Mouse (Mus musculus) cerebellum, adult 9-11 months (tissue): ENCODE results near the gene Plaur.
"Not testable (repeated sequence)": the region's sequence is repeated elsewhere in the genome, so short reads cannot be mapped to it uniquely, and the experiment has no call there.

Source experiments
- DNase-seq: peaks from one replicate; pipeline ENCODE4 v3.0.0; 2022

Plaur gene

DNA sequence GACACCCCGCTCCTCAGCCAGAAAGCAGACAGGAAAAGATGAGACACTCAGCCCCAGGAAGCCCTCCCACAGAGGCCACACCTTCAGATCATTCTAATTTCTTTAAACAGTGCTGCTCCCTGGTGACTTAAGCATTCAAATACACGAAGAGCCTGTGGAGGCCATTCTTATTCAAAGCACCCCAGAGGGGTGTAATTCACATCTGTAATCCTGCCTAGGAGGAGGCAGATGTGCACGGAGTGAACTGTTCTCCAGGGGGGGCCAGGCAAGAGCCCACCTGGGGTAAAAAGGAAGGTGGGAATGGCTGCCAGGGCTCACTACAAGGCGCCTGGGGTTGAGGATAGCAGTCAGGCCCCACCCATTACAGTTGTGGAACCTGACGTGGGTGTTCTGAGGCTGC lies 54.8 kb downstream of the Plaur start:
- DNase-seq = no peak

DNA sequence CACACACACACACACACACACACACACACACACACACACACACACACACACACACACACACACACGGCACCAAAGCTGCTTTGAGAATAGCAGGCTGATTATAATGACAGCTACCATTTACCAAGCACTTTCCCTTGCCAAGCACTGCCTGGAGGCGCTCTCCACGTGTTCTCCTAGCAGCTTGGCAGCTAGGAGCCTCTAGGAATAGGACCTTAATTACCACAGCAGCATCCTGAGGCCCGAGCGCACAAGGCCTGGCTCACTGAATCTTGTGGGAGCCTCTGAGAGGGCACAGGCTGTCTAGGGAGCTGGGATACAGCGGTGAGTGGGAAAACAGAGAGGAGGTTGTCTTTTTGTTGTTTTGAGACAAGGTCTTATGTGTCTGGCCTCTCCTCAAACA lies 55.4 kb downstream of the Plaur start:
- DNase-seq = no peak

DNA sequence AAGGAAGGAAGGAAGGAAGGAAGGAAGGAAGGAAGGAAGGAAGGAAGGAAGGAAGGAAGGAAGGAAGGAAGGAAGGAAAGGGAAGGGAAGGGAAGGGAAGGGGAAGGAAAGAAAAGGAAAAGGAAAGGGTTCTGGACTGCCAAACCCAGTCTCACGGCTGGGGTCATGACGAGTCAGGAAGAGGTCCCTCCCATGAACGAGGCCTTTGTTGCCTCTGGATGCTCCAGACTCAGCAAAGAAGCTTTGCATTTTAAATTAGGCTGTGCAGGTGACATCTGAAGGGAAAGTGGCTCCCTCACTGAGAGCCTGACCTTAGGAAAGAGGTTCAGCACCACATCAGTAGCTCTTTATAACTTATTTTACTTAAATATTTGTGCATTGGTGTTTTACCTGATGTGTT lies 56.8 kb downstream of the Plaur start:
- no peak for DNase-seq

DNA sequence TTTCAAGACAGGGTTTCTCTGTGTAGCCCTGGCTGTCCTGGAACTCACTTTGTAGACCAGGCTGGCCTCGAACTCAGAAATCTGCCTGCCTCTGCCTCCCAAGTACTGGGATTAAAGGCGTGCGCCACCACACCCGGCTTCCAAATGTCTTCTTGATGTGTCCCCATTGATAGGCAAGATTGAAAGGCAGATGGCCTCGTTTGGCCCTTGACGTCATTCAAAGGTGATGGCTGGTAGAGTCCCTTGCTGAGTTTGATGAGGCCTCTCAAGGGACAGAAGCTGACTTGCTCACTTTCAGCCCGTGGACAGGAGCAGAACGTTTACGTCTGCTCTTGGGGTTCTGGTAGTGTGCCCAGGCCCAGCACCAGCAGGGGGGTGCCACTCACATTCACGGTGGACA lies 57.8 kb downstream of the Plaur start:
- DNase-seq = not testable (repeated sequence)

DNA sequence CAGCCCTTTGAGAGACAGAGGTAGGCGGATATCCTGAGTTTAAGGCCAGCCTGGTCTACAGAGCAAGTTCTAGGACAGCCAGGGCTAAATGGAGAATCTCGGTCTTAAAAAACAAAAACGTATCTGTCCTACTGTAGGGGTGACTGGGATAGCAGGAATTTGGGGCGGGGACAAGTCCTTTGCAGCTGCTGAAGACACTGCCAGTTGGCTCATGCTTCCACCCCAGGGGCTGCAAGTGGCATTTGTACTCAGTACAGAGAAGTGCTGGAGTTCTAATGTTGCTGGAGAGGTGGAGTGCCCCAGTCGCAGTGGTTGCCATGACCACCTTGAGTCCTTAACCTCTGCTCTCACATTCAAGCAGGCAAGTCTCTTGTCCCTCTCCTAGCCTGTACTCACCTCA lies 60.5 kb downstream of the Plaur start:
- no peak for DNase-seq

DNA sequence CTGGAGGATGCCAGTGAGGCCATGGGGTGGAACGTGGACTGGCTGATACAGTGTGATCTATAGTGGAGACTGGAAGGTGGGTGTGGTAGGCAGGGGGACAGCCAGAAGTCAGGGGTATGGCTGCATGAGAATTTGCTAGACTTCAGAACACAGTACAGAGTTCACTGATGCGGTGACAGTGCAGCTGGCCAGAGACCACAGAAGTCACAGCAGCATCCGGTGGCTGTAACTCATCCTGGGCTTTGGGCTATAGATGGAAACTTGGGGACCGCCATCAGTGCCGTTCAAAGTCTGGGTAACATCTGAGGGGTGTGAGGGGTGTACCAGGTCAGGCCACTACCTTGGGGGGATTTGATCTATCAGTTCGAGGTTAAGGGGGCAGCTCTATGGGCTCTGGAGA lies 61.4 kb downstream of the Plaur start:
- DNase-seq = no peak

DNA sequence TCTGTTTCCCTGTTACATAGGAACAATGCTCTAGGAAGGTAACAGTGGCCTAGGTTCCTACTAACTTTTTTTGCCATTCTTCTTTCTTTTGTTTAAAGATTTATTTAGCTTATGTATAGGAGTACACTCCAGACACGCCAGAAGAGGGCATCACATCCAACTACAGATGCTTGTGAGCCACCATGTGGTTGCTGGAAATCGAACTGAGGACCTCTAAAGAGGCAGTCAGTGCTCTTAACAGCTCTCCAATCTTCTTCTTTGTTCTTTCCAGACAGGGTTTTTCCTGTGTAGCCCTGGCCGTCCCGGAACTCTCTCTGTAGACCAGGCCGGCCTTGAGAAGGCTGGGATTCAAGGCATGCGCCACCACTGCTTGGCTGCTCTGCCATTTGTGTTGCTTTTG lies 62.7 kb downstream of the Plaur start:
- no peak for DNase-seq
